Mouse (Mus musculus): ENCODE data around the gene Tns2.

The Tns2 gene

GRCm38 (mm10) chr15:102092222-102092621 is 8.0 kb upstream of the Tns2 start:
- no peak for DNase-seq

GRCm38 (mm10) chr15:102094157-102094556 is 6.1 kb upstream of the Tns2 start:
- no peak for DNase-seq

- DNase-seq: no peak
These were observed 5.2 kb upstream of the Tns2 start for GRCm38 (mm10) chr15:102094988-102095387.

- no peak for DNase-seq
These were observed 2.9 kb upstream of the Tns2 start for GRCm38 (mm10) chr15:102097147-102097915.

GRCm38 (mm10) chr15:102097991-102098555 is 2.1 kb upstream of the Tns2 start:
- no peak for DNase-seq

GRCm38 (mm10) chr15:102099260-102099659 is 953 bp upstream of the Tns2 start:
- DNase-seq: no peak

GRCm38 (mm10) chr15:102099771-102100160 is 447 bp upstream of the Tns2 start:
- no peak for DNase-seq

GRCm38 (mm10) chr15:102100996-102101671 is 921 bp downstream of the Tns2 start:
- no peak for DNase-seq

GRCm38 (mm10) chr15:102101672-102102541 is 1.7 kb downstream of the Tns2 start:
- DNase-seq: no peak

- no peak for DNase-seq
These were observed 2.4 kb downstream of the Tns2 start for GRCm38 (mm10) chr15:102102548-102103121.

- DNase-seq: no peak
These were observed 3.2 kb downstream of the Tns2 start for GRCm38 (mm10) chr15:102103371-102103946.

- DNase-seq: no peak
These were observed 3.8 kb downstream of the Tns2 start for GRCm38 (mm10) chr15:102103947-102104555.

GRCm38 (mm10) chr15:102105360-102105759 is 5.1 kb downstream of the Tns2 start:
- no peak for DNase-seq

- peak; percentile 52 to 59 for DNase-seq
These were observed 5.8 kb downstream of the Tns2 start for GRCm38 (mm10) chr15:102105764-102106730.

GRCm38 (mm10) chr15:102106754-102107456 is 6.7 kb downstream of the Tns2 start:
- peak; percentile 37 to 47 for DNase-seq

- DNase-seq: peak; percentile 77 to 82
These were observed 7.7 kb downstream of the Tns2 start for GRCm38 (mm10) chr15:102107689-102108573.

GRCm38 (mm10) chr15:102108651-102109525 is 8.7 kb downstream of the Tns2 start:
- DNase-seq: peak; percentile 78 to 79

GRCm38 (mm10) chr15:102110271-102110670 is 10.1 kb downstream of the Tns2 start:
- DNase-seq: no peak

All from B cell, adult 2 months (primary cell).